Mouse (Mus musculus) limb, embryonic 11.5 days (tissue): ENCODE results near the gene Stk36. TPM values are rescaled to one million over a fixed set of nuclear protein-coding genes. Genes with fewer than 3 reads are reported as not detected.

Experiments used
- microRNA-seq: library from miRNA; unstranded; fragments of <30 nt; microRNA quantifications from one replicate; pipeline ENCODE4, GENCODE M21; 2016
- polyA plus RNA-seq: library from polyadenylated mRNA; unstranded; fragments of >200 nt; fragmentation: Nextera tagmentation; extraction: Ambion mirVana; gene quantifications from 2 replicates; pipeline ENCODE4 v1.2.1, GENCODE M21; 2014

Gene Stk36
- polyA plus RNA-seq, 1 experiment from 2014 or later = 13.6 TPM

Small RNA genes within 50 kb of the gene (microRNA-seq; reads per million reads assigned to microRNA genes)
- not detected for gene Gm25035

Other genes with a start within 250 kb of the Stk36 start
- gene Catip, start 239.3 kb upstream of the Stk36 start, polyA plus RNA-seq = 0.25 and 0.79 TPM in 2 replicates
- gene Slc11a1, start 226.2 kb upstream of the Stk36 start, polyA plus RNA-seq = 1.0 and 1.8 TPM in 2 replicates
- gene Ctdsp1, start 209.9 kb upstream of the Stk36 start, polyA plus RNA-seq = 74.7 and 75.8 TPM in 2 replicates
- gene Vil1, start 192.1 kb upstream of the Stk36 start, polyA plus RNA-seq = 0.16 and 0.18 TPM in 2 replicates
- 113 and 120 TPM in 2 replicates for gene Cnot9, start 95.4 kb upstream of the Stk36 start, polyA plus RNA-seq
- 0.53 and 0.79 TPM in 2 replicates for gene Plcd4, start 58.6 kb upstream of the Stk36 start, polyA plus RNA-seq
- 46.4 and 52.2 TPM in 2 replicates for gene Usp37, start 57.2 kb upstream of the Stk36 start, polyA plus RNA-seq
- gene Zfp142, start 13.2 kb upstream of the Stk36 start, polyA plus RNA-seq = 10.2 and 11.6 TPM in 2 replicates
- 15.4 and 15.9 TPM in 2 replicates for gene Bcs1l, start 13.2 kb upstream of the Stk36 start, polyA plus RNA-seq
- gene Rnf25, start within 50 bp of the Stk36 start, polyA plus RNA-seq = 8.8 and 9.2 TPM in 2 replicates
- 42.4 and 51.5 TPM in 2 replicates for gene Ttll4, start 60.3 kb downstream of the Stk36 start, polyA plus RNA-seq
- 16.0 and 19.8 TPM in 2 replicates for gene Cyp27a1, start 112.1 kb downstream of the Stk36 start, polyA plus RNA-seq
- gene Prkag3, start 147.8 kb downstream of the Stk36 start, polyA plus RNA-seq = not detected in 2 replicates
- 21.2 and 27.4 TPM in 2 replicates for gene Wnt6, start 170.4 kb downstream of the Stk36 start, polyA plus RNA-seq
- 1.4 and 1.6 TPM in 2 replicates for gene Wnt10a, start 190.1 kb downstream of the Stk36 start, polyA plus RNA-seq